Mouse (Mus musculus) intestine, embryonic 14.5 days (tissue): ENCODE data around the gene Zfp286. TPM values are rescaled to one million over a fixed set of nuclear protein-coding genes. Genes with fewer than 3 reads are reported as not detected.

Experiments used
- ATAC-seq: fragments of 200-750 bp; cut with Nextera tagmentation; replicated peaks from 2 replicates; pipeline ENCODE4 v1.8.0; 2017; ENCODE audit warnings: low read depth, moderate number of reproducible peaks, moderate TSS enrichment, moderate library complexity; ENCODE audit not compliant: low FRiP score, low TSS enrichment
- DNase-seq: peaks from one replicate; pipeline ENCODE4 v3.0.0-alpha.2; 2018; ENCODE audit warnings: low spot score
- H3K27ac ChIP-seq: fragments of 300-500 bp; sonication (generic); 2 replicates; pipeline ENCODE4 v1.5.1; 2014; ENCODE audit warnings: low read depth, mild to moderate bottlenecking, control low read depth
- H3K27me3 ChIP-seq: fragments of 300-500 bp; sonication (generic); replicated peaks from 2 replicates; pipeline ENCODE4 v1.6.1; 2014; ENCODE audit warnings: low read length, control low read depth; ENCODE audit not compliant: control insufficient read depth, insufficient read depth
- H3K36me3 ChIP-seq: fragments of 300-500 bp; sonication (generic); 2 replicates; pipeline ENCODE4 v1.6.1; 2014; ENCODE audit warnings: low read length, control low read depth; ENCODE audit not compliant: control insufficient read depth, insufficient read depth
- H3K4me1 ChIP-seq: fragments of 300-500 bp; sonication (generic); replicated peaks from 2 replicates; pipeline ENCODE4 v1.6.1; 2014; ENCODE audit warnings: low read length, control low read depth, mixed read lengths; ENCODE audit not compliant: control insufficient read depth, insufficient read depth
- H3K4me2 ChIP-seq: fragments of 300-500 bp; sonication (generic); 2 replicates; pipeline ENCODE4 v1.6.1; 2014; ENCODE audit warnings: low read length
- H3K4me3 ChIP-seq: fragments of 300-500 bp; sonication (generic); 2 replicates; pipeline ENCODE4 v1.5.1; 2014; ENCODE audit warnings: low read depth, low read length, control low read depth, mixed read lengths
- H3K9ac ChIP-seq: fragments of 300-500 bp; sonication (generic); 2 replicates; pipeline ENCODE4 v1.6.1; 2014; ENCODE audit warnings: mild to moderate bottlenecking, low read length
- H3K9me3 ChIP-seq: fragments of 300-500 bp; sonication (generic); 2 replicates; pipeline ENCODE4 v1.6.1; 2016; ENCODE audit warnings: low read length, control low read depth; ENCODE audit not compliant: control insufficient read depth
- WGBS: fragments of 180-500 bp; shearing (Covaris S2); extraction: QIAGEN DNeasy Blood & Tissue Kit; methylation state at CpG from one replicate; pipeline ENCODE4 v1.1.7; 2014; 5-methylcytosine and 5-hydroxymethylcytosine counted together
- polyA plus RNA-seq: library from polyadenylated mRNA; unstranded; fragments of >200 nt; fragmentation: Nextera tagmentation; extraction: Ambion mirVana; gene quantifications from 2 replicates; pipeline ENCODE4 v1.2.1, GENCODE M21; 2014

Gene Zfp286
- polyA plus RNA-seq, 1 experiment from 2014 or later = 20.3 TPM

DNA sequence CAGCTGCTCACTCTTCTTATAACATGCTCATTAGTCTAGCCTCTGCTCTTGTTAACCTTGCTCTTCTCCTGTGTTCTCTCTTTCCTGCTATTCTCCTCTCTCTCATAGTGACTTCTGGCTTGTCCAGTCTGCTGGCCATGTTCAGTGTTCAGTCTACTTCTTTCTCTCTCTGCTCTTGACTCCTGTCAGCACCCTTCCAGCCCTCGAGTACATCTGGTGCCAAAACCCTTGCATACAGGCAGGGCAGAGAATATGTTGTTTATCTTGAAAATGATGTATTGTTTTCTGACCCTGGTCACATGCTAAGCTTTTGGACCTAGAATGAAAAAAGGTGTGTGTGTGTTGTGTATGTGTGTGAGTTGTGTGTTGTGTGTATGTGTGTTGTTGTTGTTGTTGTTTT, 24.2 kb upstream of the Zfp286 start:
- no peaks in the 10 kb centered on the region for H3K9me3 ChIP-seq
- no peak overlapping the region for H3K4me2 ChIP-seq
- no peak overlapping the region for H3K27ac ChIP-seq
- WGBS = 13% methylated on average over 1 of the region's 1 CpGs
- no peak overlapping the region for H3K4me3 ChIP-seq
- no peaks in the 10 kb centered on the region for H3K27me3 ChIP-seq
- H3K9ac ChIP-seq = no peak overlapping the region
- peaks cover 22% of the 10 kb centered on the region; the same call in 1 of the 2 replicates for H3K4me1 ChIP-seq
- DNase-seq = no peak
- no peaks in the 10 kb centered on the region for H3K36me3 ChIP-seq
- no peak for ATAC-seq

DNA sequence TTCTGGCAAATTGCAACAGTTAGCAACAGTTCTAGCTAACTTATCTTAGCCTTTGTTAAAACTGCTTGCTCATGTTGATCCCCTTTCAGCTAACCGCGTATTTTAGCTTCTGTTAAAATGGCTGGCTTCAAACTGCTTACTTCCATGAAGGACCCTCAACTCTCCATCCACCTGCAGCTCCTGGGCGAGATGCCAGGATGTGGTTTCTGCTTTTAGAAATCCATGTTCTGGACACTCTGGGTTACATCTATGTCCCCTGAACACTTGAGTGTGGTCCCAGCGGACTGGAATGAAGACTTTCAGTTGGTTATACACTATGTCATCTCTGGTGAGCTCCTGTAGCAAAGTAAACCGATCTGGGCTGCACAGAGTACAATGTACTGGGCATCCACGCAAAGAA, 23.0 kb upstream of the Zfp286 start:
- no peak for DNase-seq

DNA sequence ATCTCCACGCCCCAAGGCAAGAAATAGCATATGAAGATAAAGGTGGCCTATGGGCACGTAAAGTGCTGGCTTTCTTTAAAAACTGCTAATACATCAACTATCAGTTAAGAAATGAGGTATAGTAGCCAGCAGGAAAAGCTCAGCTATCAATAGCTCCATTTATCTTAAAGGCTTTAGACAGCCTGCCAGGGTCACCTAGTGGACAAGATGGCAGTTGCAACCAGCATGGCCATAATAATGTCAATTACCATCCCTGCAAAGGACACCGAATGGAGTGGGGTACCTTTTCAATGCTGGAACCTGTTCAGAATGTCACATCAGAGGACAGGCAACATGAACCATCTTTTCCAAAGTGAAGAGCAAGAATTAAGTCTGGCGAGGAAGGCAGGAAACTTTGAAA, 19.9 kb upstream of the Zfp286 start:
- no peaks in the 10 kb centered on the region for H3K36me3 ChIP-seq
- no peaks in the 10 kb centered on the region for H3K27me3 ChIP-seq
- H3K4me2 ChIP-seq = no peak overlapping the region
- DNase-seq (no peak), ATAC-seq (no peak)
- no peak overlapping the region for H3K27ac ChIP-seq
- no peaks in the 10 kb centered on the region for H3K9me3 ChIP-seq
- H3K4me1 ChIP-seq = peaks cover 12% of the 10 kb centered on the region; the same call in 1 of the 2 replicates
- H3K4me3 ChIP-seq = no peak overlapping the region
- H3K9ac ChIP-seq = no peak overlapping the region
- WGBS = 67% methylated on average over 4 of the region's 4 CpGs

More for the DNA sequence above, 23.0 kb upstream of the Zfp286 start:
- Histone ChIP-seq H3K4me3 (no peak overlapping the region), H3K4me2 (no peak overlapping the region), H3K9ac (no peak overlapping the region), H3K36me3 (no peaks in the 10 kb centered on the region), H3K27ac (no peak overlapping the region), H3K9me3 (no peaks in the 10 kb centered on the region), H3K27me3 (no peaks in the 10 kb centered on the region), H3K4me1 (peaks cover 22% of the 10 kb centered on the region; the same call in 1 of the 2 replicates)
- 88% methylated on average over 6 of the region's 6 CpGs for WGBS
- no peak for ATAC-seq

GRCm38 (mm10) chr11:62807965-62808364, 18.7 kb upstream of the Zfp286 start:
- Histone ChIP-seq H3K4me3 (no peak overlapping the region), H3K4me1 (0 out of 2 replicates have a peak, but pooled peaks cover 3% of the 10 kb centered on the region), H3K27me3 (no peaks in the 10 kb centered on the region), H3K4me2 (no peak overlapping the region), H3K27ac (no peak overlapping the region), H3K36me3 (no peaks in the 10 kb centered on the region), H3K9ac (no peak overlapping the region), H3K9me3 (no peaks in the 10 kb centered on the region)
- DNase-seq = no peak
- no peak for ATAC-seq
- 78% methylated on average over 2 of the region's 2 CpGs for WGBS

GRCm38 (mm10) chr11:62804119-62804518, 14.9 kb upstream of the Zfp286 start:
- H3K4me3 ChIP-seq = no peak overlapping the region
- 45% methylated on average over 13 of the region's 13 CpGs for WGBS
- H3K9ac ChIP-seq = no peak overlapping the region
- no peaks in the 10 kb centered on the region for H3K36me3 ChIP-seq
- H3K4me2 ChIP-seq = no peak overlapping the region
- no peaks in the 10 kb centered on the region for H3K27me3 ChIP-seq
- ATAC-seq = no peak
- DNase-seq = no peak
- no peaks in the 10 kb centered on the region for H3K9me3 ChIP-seq
- H3K27ac ChIP-seq = no peak overlapping the region
- no peaks in the 10 kb centered on the region for H3K4me1 ChIP-seq

GRCm38 (mm10) chr11:62789617-62789936, 315 bp upstream of the Zfp286 start:
- H3K9ac ChIP-seq = peak overlapping the region; percentile 33

DNA sequence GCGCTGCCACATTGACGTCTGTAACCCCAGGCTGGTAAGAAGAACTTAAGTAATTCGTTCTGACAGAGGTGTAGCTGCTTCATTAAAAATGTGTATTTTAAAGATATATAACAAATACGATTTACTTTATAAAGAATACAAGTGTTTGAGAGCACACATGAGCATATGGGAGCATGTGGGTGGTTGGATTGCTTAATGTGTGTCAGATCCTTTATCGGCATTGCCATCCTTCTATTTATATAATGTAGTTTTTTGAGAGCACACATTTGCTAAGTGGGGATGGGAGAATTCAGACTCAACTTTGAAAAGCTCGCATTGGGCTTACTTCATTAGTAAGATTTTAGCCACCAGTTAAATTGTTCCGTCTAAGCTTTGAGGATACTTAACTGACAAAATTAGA, 12.8 kb downstream of the Zfp286 start:
- H3K4me3 ChIP-seq = no peak overlapping the region
- H3K9me3 ChIP-seq = peaks cover 42% of the 10 kb centered on the region
- no peak overlapping the region for H3K9ac ChIP-seq
- no peaks in the 10 kb centered on the region for H3K4me1 ChIP-seq
- no peak overlapping the region for H3K4me2 ChIP-seq
- H3K27me3 ChIP-seq = no peaks in the 10 kb centered on the region
- no peak overlapping the region for H3K27ac ChIP-seq
- no peak for ATAC-seq
- WGBS = 93% methylated on average over 7 of the region's 7 CpGs
- no peak for DNase-seq
- H3K36me3 ChIP-seq = peaks cover 32% of the 10 kb centered on the region

More at GRCm38 (mm10) chr11:62789617-62789936, 315 bp upstream of the Zfp286 start:
- ATAC-seq = peak; percentile 14; the same call in 1 of the 2 replicates
- WGBS = 58% methylated on average over 3 of the region's 3 CpGs
- H3K4me2 ChIP-seq = peak overlapping the region; percentile 61
- H3K27ac ChIP-seq = no peak overlapping the region
- DNase-seq = no peak
- no peaks in the 10 kb centered on the region for H3K27me3 ChIP-seq
- peaks cover 8% of the 10 kb centered on the region; the same call in 1 of the 2 replicates for H3K36me3 ChIP-seq
- H3K9me3 ChIP-seq = no peaks in the 10 kb centered on the region
- H3K4me1 ChIP-seq = peaks cover 3% of the 10 kb centered on the region; the same call in 1 of the 2 replicates
- H3K4me3 ChIP-seq = peak overlapping the region; percentile 48

- no peaks in the 10 kb centered on the region for H3K36me3 ChIP-seq
- no peaks in the 10 kb centered on the region for H3K27me3 ChIP-seq
- no peak for ATAC-seq
- H3K9me3 ChIP-seq = no peaks in the 10 kb centered on the region
- H3K4me1 ChIP-seq = no peaks in the 10 kb centered on the region
- WGBS = 58% methylated on average over 9 of the region's 9 CpGs
- no peak for DNase-seq
- H3K27ac ChIP-seq = peak overlapping the region; percentile 36
- no peak overlapping the region for H3K4me3 ChIP-seq
- no peak overlapping the region for H3K4me2 ChIP-seq
- H3K9ac ChIP-seq = no peak overlapping the region
Observed at GRCm38 (mm10) chr11:62760755-62761457, 28.4 kb downstream of the Zfp286 start.

DNA sequence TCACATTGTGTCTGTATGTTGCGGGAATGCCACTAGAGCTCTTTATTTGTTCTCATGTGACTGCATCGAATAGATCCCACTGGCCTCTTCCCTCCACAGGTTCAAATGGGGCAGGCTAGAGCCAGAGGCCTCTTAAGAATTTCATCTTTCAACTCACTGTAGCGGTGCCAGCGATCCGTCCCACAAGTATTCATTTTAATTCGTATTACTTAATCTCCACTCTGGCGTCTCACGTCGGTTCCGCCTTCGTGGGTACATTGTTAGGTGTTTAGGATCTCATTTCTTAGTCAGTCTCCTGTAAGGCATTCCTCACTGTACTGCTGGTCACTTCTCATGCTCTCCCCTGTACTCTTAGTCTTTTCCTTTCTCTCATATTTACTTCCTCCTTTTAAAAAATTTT, 30.8 kb downstream of the Zfp286 start:
- Histone ChIP-seq H3K9me3 (no peaks in the 10 kb centered on the region), H3K27ac (no peak overlapping the region), H3K27me3 (no peaks in the 10 kb centered on the region), H3K4me2 (no peak overlapping the region), H3K9ac (no peak overlapping the region), H3K36me3 (no peaks in the 10 kb centered on the region), H3K4me1 (no peaks in the 10 kb centered on the region), H3K4me3 (no peak overlapping the region)
- ATAC-seq (no peak), DNase-seq (no peak)
- 94% methylated on average over 11 of the region's 11 CpGs for WGBS
